Mouse (Mus musculus): ENCODE results near the gene Gnpda2. TPM values are rescaled to one million over a fixed set of nuclear protein-coding genes. Genes with fewer than 3 reads are reported as not detected.

The Gnpda2 gene
- polyA plus RNA-seq, 1 experiment from 2014 or later, result 47.7 TPM

Other genes with a start within 250 kb of the Gnpda2 start
- gene Yipf7, start 49.7 kb downstream of the Gnpda2 start, polyA plus RNA-seq (2015; fragmentation: Nextera tagmentation; extraction: Ambion mirVana), result 0.28 TPM in 1 of 2 replicates, not detected in the other
- gene Guf1, start 35.4 kb downstream of the Gnpda2 start, polyA plus RNA-seq (2015; fragmentation: Nextera tagmentation; extraction: Ambion mirVana), result 64.5 and 69.2 TPM in 2 replicates